Mouse (Mus musculus) splenic B cell, adult 2 months (primary cell): ENCODE results near the gene Ace3.

Experiments used
- DNase-seq: peaks from one replicate; pipeline ENCODE4 v3.0.0-alpha.2; 2011; ENCODE audit warnings: low read depth, low spot score
- H3K27me3 ChIP-seq: 2 replicates; pipeline ENCODE4 v1.6.1; 2012; ENCODE audit warnings: mild to moderate bottlenecking, low read length, moderate library complexity, mixed read lengths; ENCODE audit not compliant: control insufficient read depth, poor library complexity, insufficient read depth, severe bottlenecking
- H3K36me3 ChIP-seq: 2 replicates; pipeline ENCODE4 v1.6.1; 2012; ENCODE audit warnings: mild to moderate bottlenecking, low read length, moderate library complexity, mixed read lengths; ENCODE audit not compliant: control insufficient read depth, poor library complexity, insufficient read depth, severe bottlenecking

Gene Ace3

DNA sequence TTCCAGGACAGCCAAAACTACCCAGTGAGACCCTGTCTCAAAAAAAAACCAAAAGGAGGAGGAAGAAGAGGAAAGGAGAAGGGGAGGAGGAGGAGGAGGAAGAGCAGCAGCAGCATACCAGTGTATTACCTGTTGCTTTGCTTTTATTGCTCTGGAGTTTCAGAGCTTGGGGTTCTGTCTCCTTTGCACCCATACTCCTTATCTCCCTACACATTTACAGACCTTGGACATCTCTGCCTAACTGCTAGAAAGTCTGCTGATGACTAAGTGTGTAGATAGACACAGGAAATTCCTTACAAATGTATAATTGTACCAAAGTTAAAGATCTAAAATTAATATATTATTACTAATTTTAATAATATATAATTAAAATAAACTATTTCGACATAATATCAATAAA lies 50.8 kb downstream of the Ace3 start:
- Histone ChIP-seq H3K27me3 (no peaks in the 10 kb centered on the region), H3K36me3 (peaks cover 8% of the 10 kb centered on the region)
- no peak for DNase-seq

DNA sequence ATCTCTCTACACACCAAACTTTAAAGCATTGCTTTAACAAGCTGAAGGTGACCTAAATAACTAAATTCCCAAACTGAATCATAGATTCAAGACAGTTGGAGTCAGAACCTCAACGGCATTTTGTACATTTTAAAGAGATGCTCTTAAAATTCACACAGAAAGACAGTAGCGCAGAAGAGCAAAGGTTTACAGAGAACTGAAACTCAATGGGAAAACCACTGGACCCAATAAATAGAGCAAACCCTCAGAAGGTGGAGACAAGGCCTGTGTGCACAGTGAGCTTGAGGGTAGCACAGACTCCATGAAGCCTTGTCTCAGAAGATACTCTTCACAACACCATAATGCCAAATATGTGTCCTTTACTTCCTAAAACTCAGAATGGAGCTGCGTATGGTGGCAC lies 51.3 kb downstream of the Ace3 start:
- Histone ChIP-seq H3K27me3 (no peaks in the 10 kb centered on the region), H3K36me3 (peaks cover 8% of the 10 kb centered on the region)
- peak; percentile 23 for DNase-seq

- no peak for DNase-seq
- peaks cover 8% of the 10 kb centered on the region for H3K36me3 ChIP-seq
- H3K27me3 ChIP-seq, result no peaks in the 10 kb centered on the region
These were observed 52.1 kb downstream of the Ace3 start for GRCm38 (mm10) chr11:106046584-106046983.

DNA sequence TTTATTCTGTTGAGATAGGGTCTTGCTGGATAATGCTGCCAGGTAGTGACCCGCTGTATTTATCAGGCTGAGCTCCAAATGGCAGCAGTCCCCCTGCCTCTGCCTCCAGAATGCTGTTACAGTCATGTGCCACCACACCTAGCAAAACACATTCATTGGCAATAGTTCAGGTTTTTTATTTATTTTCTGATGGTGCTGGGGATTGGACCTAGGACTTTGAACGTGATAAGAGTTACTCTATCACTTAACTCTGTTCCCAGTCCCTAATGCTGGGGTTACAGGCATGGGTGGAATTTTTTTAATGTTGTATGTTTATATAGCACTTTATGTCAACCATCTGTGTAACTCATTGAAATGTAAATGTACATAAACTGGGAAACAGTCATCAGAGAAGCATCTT lies 59.4 kb downstream of the Ace3 start:
- Histone ChIP-seq H3K36me3 (peaks cover 13% of the 10 kb centered on the region), H3K27me3 (no peaks in the 10 kb centered on the region)
- no peak for DNase-seq

DNA sequence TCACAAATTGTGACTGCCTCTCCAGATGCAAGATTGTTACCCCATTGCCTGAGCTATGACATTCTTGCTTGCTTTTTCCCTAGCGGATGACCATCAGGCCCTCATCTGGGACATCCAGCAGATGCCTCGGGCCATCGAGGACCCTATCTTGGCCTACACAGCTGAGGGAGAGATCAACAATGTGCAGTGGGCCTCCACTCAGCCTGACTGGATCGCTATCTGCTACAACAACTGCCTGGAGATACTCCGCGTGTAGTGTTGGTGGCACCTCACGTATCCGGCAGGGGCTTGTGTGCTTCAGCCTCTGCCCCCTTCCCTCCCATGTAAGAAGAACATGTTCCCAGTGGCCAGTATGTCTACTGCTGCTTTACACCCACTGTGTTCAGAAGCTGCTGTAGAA lies 60.1 kb downstream of the Ace3 start:
- peaks cover 12% of the 10 kb centered on the region for H3K36me3 ChIP-seq
- no peak for DNase-seq
- no peaks in the 10 kb centered on the region for H3K27me3 ChIP-seq
